Mouse (Mus musculus) embryonic fibroblast, embryonic 13.5 days (primary cell): ENCODE data around the gene Tsnaxip1.

ENCODE experiments used
- CTCF ChIP-seq: IDR thresholded peaks from 2 replicates; pipeline ENCODE4 v1.5.1; 2011; ENCODE audit warnings: mild to moderate bottlenecking, control low read depth, low read length, moderate library complexity, borderline replicate concordance; ENCODE audit not compliant: insufficient read depth
- POLR2A ChIP-seq: IDR thresholded peaks from 2 replicates; pipeline ENCODE4 v1.6.1; 2011; ENCODE audit warnings: low read depth, mild to moderate bottlenecking, control low read depth, low read length, moderate library complexity

DNA sequence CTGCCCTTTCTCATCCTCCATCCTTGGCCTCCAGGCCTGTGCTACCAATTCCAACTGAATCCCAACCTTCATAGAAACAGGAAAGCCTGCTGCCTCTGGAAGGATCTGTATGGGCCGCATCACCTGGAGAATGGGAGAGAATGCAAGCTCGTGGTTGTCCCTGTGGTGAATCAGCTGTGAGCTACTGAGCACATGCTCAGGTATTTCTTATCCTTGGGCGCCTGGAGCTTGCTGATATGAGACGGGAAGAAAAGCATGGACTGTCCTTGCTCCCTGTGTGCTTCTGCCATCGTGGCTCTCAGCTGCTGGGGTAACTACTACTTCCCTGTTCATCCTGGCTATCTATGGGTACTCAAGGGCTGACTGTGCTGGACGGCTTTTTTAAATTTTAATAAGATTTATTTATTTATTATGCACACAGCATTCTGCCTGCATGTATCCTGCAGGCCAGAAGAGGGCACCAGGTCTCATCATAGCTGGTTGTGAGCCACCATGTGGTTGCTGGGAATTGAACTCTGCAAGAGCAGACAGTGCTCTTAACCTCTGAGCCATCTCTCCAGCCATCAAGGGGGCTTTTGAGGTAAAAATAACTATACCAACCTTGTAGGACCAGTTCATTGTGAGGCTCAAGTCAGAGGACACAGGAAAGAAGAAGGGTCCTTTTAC lies 39.0 kb downstream of the Tsnaxip1 start:
- TF ChIP-seq POLR2A = no peak
- TF ChIP-seq CTCF = peak; percentile 30; the same call in 1 of the 2 replicates
